In genomic region chrX:52217189-52217789, GRCm38 (mm10) we compare ENCODE assay signal across 29 mouse cellular contexts. TPM values are rescaled to one million over a fixed set of nuclear protein-coding genes. Genes with fewer than 3 reads are reported as not detected.
A peak's percentile ranks its signal among the peaks of the same experiment; 100 is the strongest.
DNase-seq lines count a peak whose midpoint lies in the region; ATAC-seq lines count a peak whose summit lies in the region.
"Had no signal": no experiment of that assay in that cellular context is flagged by ENCODE, and none has a peak within 500 bp of the region (broad histone marks: within the 10 kb centered on the region; RNA-seq: fewer than 3 reads in every experiment).

No protein-coding gene starts in this region.

- H3K9ac ChIP-seq in intestine, embryonic 14.5 days (ENCODE audit: low read length) = no peak overlapping the region
- no peak overlapping the region for H3K9ac ChIP-seq in intestine, embryonic 15.5 days
- no peak overlapping the region for H3K9ac ChIP-seq in lung, embryonic 16.5 days (ENCODE audit: low read length)
- H3K9ac ChIP-seq: embryonic facial prominence, embryonic 15.5 days; forebrain, embryonic 13.5 days; heart, embryonic 12.5 days; hindbrain, embryonic 15.5 days; limb, embryonic 15.5 days; liver, embryonic 15.5 days; midbrain, embryonic 12.5 days; neural tube, embryonic 12.5 days had no signal

- H3K4me2 ChIP-seq in intestine, embryonic 14.5 days (ENCODE audit: low read length) = no peak overlapping the region
- H3K4me2 ChIP-seq in intestine, embryonic 15.5 days (replicated peaks) = no peak overlapping the region
- H3K4me2 ChIP-seq in lung, embryonic 16.5 days (ENCODE audit: low read depth, low read length) = no peak overlapping the region
- H3K4me2 ChIP-seq: embryonic facial prominence, embryonic 15.5 days; forebrain, embryonic 13.5 days; heart, embryonic 12.5 days; hindbrain, embryonic 15.5 days; limb, embryonic 15.5 days; liver, embryonic 15.5 days; midbrain, embryonic 12.5 days; neural tube, embryonic 12.5 days had no signal

- 0 out of 2 replicates have a peak, but pooled peaks cover 2% of the 10 kb centered on the region for H3K27me3 ChIP-seq in intestine, embryonic 14.5 days (replicated peaks; ENCODE audit: control insufficient read depth, insufficient read depth, low read length)
- no peaks in the 10 kb centered on the region for H3K27me3 ChIP-seq in intestine, embryonic 15.5 days (replicated peaks)
- H3K27me3 ChIP-seq in lung, embryonic 16.5 days (ENCODE audit: control insufficient read depth, insufficient read depth, low read depth, low read length) = no peaks in the 10 kb centered on the region
- H3K27me3 ChIP-seq: CH12.LX; embryonic facial prominence, embryonic 15.5 days; forebrain, embryonic 13.5 days; heart, embryonic 12.5 days; hindbrain, embryonic 15.5 days; liver, embryonic 15.5 days; midbrain, embryonic 12.5 days; neural tube, embryonic 12.5 days had no signal

- peak overlapping the region; percentile 38; the same call in 1 of the 2 replicates for H3K27ac ChIP-seq in intestine, embryonic 14.5 days (ENCODE audit: low read depth)
- no peak overlapping the region for H3K27ac ChIP-seq in intestine, embryonic 15.5 days
- H3K27ac ChIP-seq in lung, embryonic 16.5 days (ENCODE audit: low read length) = peak overlapping the region; percentile 2; the same call in 1 of the 2 replicates
- H3K27ac ChIP-seq: embryonic facial prominence, embryonic 15.5 days; forebrain, embryonic 13.5 days; heart, adult 2 months; hindbrain, embryonic 15.5 days; layer of hippocampus, adult 2 months; limb, embryonic 15.5 days; liver, embryonic 15.5 days; midbrain, embryonic 12.5 days; neural tube, embryonic 12.5 days had no signal

- ATAC-seq in intestine, embryonic 14.5 days (replicated peaks; ENCODE audit: low FRiP score, low TSS enrichment, low read depth) = no peak
- ATAC-seq in intestine, embryonic 15.5 days = no peak
- peak; percentile 72 for ATAC-seq in lung, embryonic 16.5 days (ENCODE audit: low read depth)
- ATAC-seq: forebrain, embryonic 13.5 days; inflammation-experienced regulatory T-cells, adult 6 months had no signal

- no peaks in the 10 kb centered on the region for H3K9me3 ChIP-seq in intestine, embryonic 14.5 days (ENCODE audit: control insufficient read depth, low read length)
- H3K9me3 ChIP-seq in intestine, embryonic 15.5 days = no peaks in the 10 kb centered on the region
- no peaks in the 10 kb centered on the region for H3K9me3 ChIP-seq in lung, embryonic 16.5 days (ENCODE audit: control insufficient read depth, low read length)
- H3K9me3 ChIP-seq: embryonic facial prominence, embryonic 15.5 days; forebrain, embryonic 13.5 days; heart, embryonic 12.5 days; hindbrain, embryonic 15.5 days; limb, embryonic 15.5 days; liver, embryonic 15.5 days; midbrain, embryonic 12.5 days; neural tube, embryonic 12.5 days had no signal

- H3K36me3 ChIP-seq in intestine, embryonic 14.5 days (ENCODE audit: control insufficient read depth, insufficient read depth, low read length) = no peaks in the 10 kb centered on the region
- no peaks in the 10 kb centered on the region for H3K36me3 ChIP-seq in intestine, embryonic 15.5 days
- no peaks in the 10 kb centered on the region for H3K36me3 ChIP-seq in lung, embryonic 16.5 days (ENCODE audit: control insufficient read depth, insufficient read depth, low read length)
- H3K36me3 ChIP-seq: embryonic facial prominence, embryonic 15.5 days; heart, embryonic 12.5 days; hindbrain, embryonic 15.5 days; limb, embryonic 15.5 days; liver, embryonic 15.5 days; midbrain, embryonic 12.5 days; neural tube, embryonic 12.5 days had no signal

- H3K4me3 ChIP-seq in intestine, embryonic 14.5 days (ENCODE audit: low read depth, low read length) = no peak overlapping the region
- H3K4me3 ChIP-seq in intestine, embryonic 15.5 days (replicated peaks) = no peak overlapping the region
- no peak overlapping the region for H3K4me3 ChIP-seq in lung, embryonic 16.5 days (ENCODE audit: low read length)
- H3K4me3 ChIP-seq: embryonic facial prominence, embryonic 15.5 days; forebrain, embryonic 13.5 days; heart, adult 2 months; heart, embryonic 12.5 days; hindbrain, embryonic 15.5 days; layer of hippocampus, adult 2 months; limb, embryonic 15.5 days; liver, embryonic 15.5 days; megakaryocyte, embryonic 14.5 days; midbrain, embryonic 12.5 days; myocyte; neural tube, embryonic 12.5 days had no signal

- no peak for DNase-seq in intestine, embryonic 14.5 days (ENCODE audit: low spot score)
- no peak for DNase-seq in lung, adult 18-20 months
- DNase-seq in Muller cell, postnatal 12 days (ENCODE audit: inconsistent ontology term) = peak; percentile 50
- DNase-seq in brain, adult 2 months (ENCODE audit: low read depth, low spot score) = peak; percentile 12
- no peak for DNase-seq in B cell, adult 2 months
- DNase-seq in heart, postnatal 10 days = no peak
- DNase-seq: adrenal gland, postnatal 10 days; cerebellum, adult 18-20 months; cerebellum, postnatal 10 days; gastrocnemius, postnatal 36 days; heart, adult 2 months; kidney, adult 2 months; kidney, postnatal 36 days; right cerebral cortex, postnatal 4 days had no signal

- WGBS in intestine, embryonic 14.5 days = 42% methylated on average over 6 of the region's 6 CpGs
- WGBS in intestine, embryonic 15.5 days = 47% methylated on average over 6 of the region's 6 CpGs
- WGBS in lung, embryonic 16.5 days = 35% methylated on average over 6 of the region's 6 CpGs

- H3K4me1 ChIP-seq in intestine, embryonic 14.5 days (replicated peaks; ENCODE audit: control insufficient read depth, insufficient read depth, low read length) = no peaks in the 10 kb centered on the region; the same call in 1 of the 2 replicates
- no peaks in the 10 kb centered on the region for H3K4me1 ChIP-seq in intestine, embryonic 15.5 days (replicated peaks)
- peaks cover 7% of the 10 kb centered on the region; the same call in 1 of the 2 replicates for H3K4me1 ChIP-seq in lung, embryonic 16.5 days (replicated peaks; ENCODE audit: control insufficient read depth, insufficient read depth, low read length)
- H3K4me1 ChIP-seq: forebrain, embryonic 13.5 days; heart, embryonic 12.5 days; hindbrain, embryonic 15.5 days; limb, embryonic 15.5 days; liver, embryonic 15.5 days; megakaryocyte, embryonic 14.5 days; midbrain, embryonic 12.5 days; neural tube, embryonic 12.5 days had no signal

- intact Hi-C loops in heart, postnatal 10 days (cut with DNase I) = no loop called here

RNA-seq across cellular contexts. Expression of gene Gpc4, which starts 52.2 kb away (rescaled TPM):
- 21.8 TPM in 2 replicates for polyA plus RNA-seq in intestine, embryonic 14.5 days (2014; fragmentation: Nextera tagmentation; extraction: Ambion mirVana)
- 23.1 and 25.8 TPM in 2 replicates for polyA plus RNA-seq in intestine, embryonic 15.5 days (2015; fragmentation: Nextera tagmentation; extraction: Ambion mirVana)
- 48.4 and 50.8 TPM in 2 replicates for polyA plus RNA-seq in lung, embryonic 16.5 days (2015; fragmentation: Nextera tagmentation; extraction: Ambion mirVana)
- 10 to 100 TPM; 51.6 to 55.4 TPM for total RNA-seq in heart, postnatal 10 days (2021)
- total RNA-seq: CH12.LX had no signal
- polyA plus RNA-seq: inflammation-experienced regulatory T-cells, adult 6 months had no signal

Comparison
In these comparisons a context has a peak if more than half of its experiments do, and no peak if none do; other contexts are left out.
1. DNase-seq: peak in Muller cell, postnatal 12 days (single experiment) and brain, adult 2 months (single experiment); none in intestine, embryonic 14.5 days (single experiment), lung, adult 18-20 months (0 of 2), B cell, adult 2 months (0 of 2) and heart, postnatal 10 days (0 of 2).